Mouse (Mus musculus) urinary bladder, postnatal 36 days (tissue): Measurements from ENCODE around the gene Alkbh4.

ENCODE experiments used
- DNase-seq, 2 experiments: peaks; one replicate each; pipeline ENCODE4 v3.0.0; 2022; ENCODE audit warnings: low spot score in 2 of 2, mixed read lengths in 1 of 2

The Alkbh4 gene

GRCm38 (mm10) chr5:136179594-136179993 is 43.6 kb downstream of the Alkbh4 start:
- DNase-seq, result no peak

- no peak for DNase-seq
Observed at GRCm38 (mm10) chr5:136181197-136181596, 45.3 kb downstream of the Alkbh4 start.

DNA sequence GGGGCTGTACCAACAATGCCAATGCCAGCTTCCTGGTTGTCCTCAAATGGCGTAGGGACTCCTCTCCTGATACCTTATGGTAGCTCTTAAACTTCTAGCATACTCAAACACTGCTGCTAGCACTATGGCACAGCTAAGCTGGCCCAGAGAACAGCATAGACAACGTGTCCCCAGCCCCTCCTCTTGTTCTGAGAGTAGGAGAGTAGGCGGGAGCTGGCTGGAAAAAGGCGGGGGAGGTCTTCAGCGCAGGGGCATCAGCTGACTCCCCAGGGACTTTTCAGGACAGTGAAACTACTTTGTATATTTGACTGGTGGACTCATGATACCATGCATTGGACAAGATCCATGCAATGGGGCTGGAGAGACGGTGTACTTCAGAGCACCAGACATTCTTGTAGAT is 46.1 kb downstream of the Alkbh4 start:
- no peak for DNase-seq

DNA sequence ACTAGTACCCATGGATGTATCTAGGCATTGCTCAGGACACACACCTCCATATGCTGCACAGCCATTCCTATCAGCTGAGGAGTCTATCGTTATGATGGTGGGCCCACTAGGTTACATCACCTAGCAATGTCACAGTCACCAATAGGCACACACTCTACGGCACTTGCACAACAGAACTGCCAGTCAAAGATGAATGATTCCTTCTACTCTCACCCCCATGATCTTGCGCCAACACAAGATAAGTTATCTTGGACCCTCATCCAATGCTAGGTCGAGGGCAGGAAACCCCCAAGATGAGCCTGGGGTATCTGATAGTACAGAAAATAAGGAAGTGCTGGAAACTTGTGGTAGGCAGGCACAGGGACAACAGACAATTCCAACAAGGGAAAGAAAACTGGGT is 46.9 kb downstream of the Alkbh4 start:
- DNase-seq, result no peak

GRCm38 (mm10) chr5:136183766-136184165 is 47.8 kb downstream of the Alkbh4 start:
- DNase-seq, result no peak

GRCm38 (mm10) chr5:136186723-136187122 is 50.8 kb downstream of the Alkbh4 start:
- peak; percentile 35 to 46 for DNase-seq
